17 mouse cellular contexts compared by ENCODE assay signal in genomic region chr7:136798605-136799004, GRCm38 (mm10).
"Had no signal": no experiment of that assay in that cellular context is flagged by ENCODE, and none has a peak within 500 bp of the region (broad histone marks: within the 10 kb centered on the region; RNA-seq: fewer than 3 reads in every experiment).

No protein-coding gene starts in this region.

- H3K4me2 ChIP-seq: lung, embryonic 14.5 days; midbrain, embryonic 12.5 days; neural tube, embryonic 13.5 days; neural tube, embryonic 15.5 days had no signal

- DNase-seq: lung, adult 18-20 months; lung, embryonic 14.5 days; lung, postnatal 10 days; lung, postnatal 4 days; midbrain, embryonic 14.5 days; right cerebral cortex, postnatal 25 days; right cerebral cortex, postnatal 4 days; spleen, adult 18-20 months; thymus, adult 18-20 months; thymus, postnatal 14 days; thymus, postnatal 36 days had no signal

- H3K9me3 ChIP-seq: midbrain, embryonic 10.5 days; midbrain, embryonic 12.5 days; neural tube, embryonic 13.5 days; neural tube, embryonic 15.5 days had no signal

- H3K9ac ChIP-seq: lung, embryonic 14.5 days; midbrain, embryonic 12.5 days; neural tube, embryonic 13.5 days; neural tube, embryonic 15.5 days had no signal

- H3K27me3 ChIP-seq: neural tube, embryonic 13.5 days; neural tube, embryonic 15.5 days had no signal

- H3K27ac ChIP-seq: neural tube, embryonic 15.5 days had no signal

- ATAC-seq: midbrain, embryonic 16.5 days had no signal

- H3K36me3 ChIP-seq: midbrain, embryonic 10.5 days; midbrain, embryonic 12.5 days; neural tube, embryonic 13.5 days; neural tube, embryonic 15.5 days had no signal

- H3K4me3 ChIP-seq: midbrain, embryonic 10.5 days; midbrain, embryonic 12.5 days; myocyte; neural tube, embryonic 13.5 days; neural tube, embryonic 15.5 days had no signal
